Mouse (Mus musculus): ENCODE data around the gene Gm9573. TPM values are rescaled to one million over a fixed set of nuclear protein-coding genes. Genes with fewer than 3 reads are reported as not detected.

Gm9573 gene
- total and polyA plus RNA-seq, 2 experiments from 2014 or later, result not detected

- Histone ChIP-seq H3K27me3 (ENCODE audit: insufficient read depth, low read length) (no peaks in the 10 kb centered on the region), H3K4me2 (ENCODE audit: low read depth, low read length, poor library complexity, severe bottlenecking) (no peak within 1 kb of the TSS), H3K36me3 (ENCODE audit: insufficient read depth, low read length) (no peaks in the 10 kb centered on the region), H3K9me3 (ENCODE audit: low read length) (no peaks in the 10 kb centered on the region), H3K4me3 (ENCODE audit: low read depth, low read length) (no peak within 1 kb of the TSS), H3K4me1 (ENCODE audit: insufficient read depth, low read length) (no peaks in the 10 kb centered on the region), H3K9ac (replicated peaks; ENCODE audit: low read length, poor library complexity, severe bottlenecking) (no peak within 1 kb of the TSS), H3K27ac (ENCODE audit: low read depth, low read length) (no peak within 1 kb of the TSS)
- WGBS, result 73% methylated on average over 13 of the region's 13 CpGs
- no peak for ATAC-seq (ENCODE audit: low FRiP score)
- TF ChIP-seq CTCF (IDR thresholded peaks at IDR 0.05), result no peak
- no peak for DNase-seq (ENCODE audit: low spot score)
Observed at GRCm38 (mm10) chr17:35643609-35644236, 17.3 kb upstream of the Gm9573 start, which contains the start of gene Mucl3. Gene Mucl3 (minus strand): TSS chr17:35643695.

GRCm38 (mm10) chr17:35639352-35639751 lies 12.9 kb upstream of the Gm9573 start:
- H3K9me3 ChIP-seq (ENCODE audit: low read length), result no peaks in the 10 kb centered on the region
- no peak for ATAC-seq (ENCODE audit: low FRiP score)

GRCm38 (mm10) chr17:35638475-35639190 lies 12.2 kb upstream of the Gm9573 start:
- 0 out of 2 replicates have a peak, but pooled peaks cover 4% of the 10 kb centered on the region for H3K27me3 ChIP-seq (ENCODE audit: insufficient read depth, low read length)
- ATAC-seq (ENCODE audit: low FRiP score), result 0 out of 2 replicates have a peak, but pooled peaks have one; percentile 45
- peak overlapping the region; percentile 24; the same call in 1 of the 2 replicates for H3K4me2 ChIP-seq (ENCODE audit: low read depth, low read length, poor library complexity, severe bottlenecking)
- no peak overlapping the region for H3K27ac ChIP-seq (ENCODE audit: low read depth, low read length)
- WGBS, result 32% methylated on average over 14 of the region's 14 CpGs
- no peak overlapping the region for H3K9ac ChIP-seq (replicated peaks; ENCODE audit: low read length, poor library complexity, severe bottlenecking)
- H3K9me3 ChIP-seq (ENCODE audit: low read length), result no peaks in the 10 kb centered on the region
- H3K4me1 ChIP-seq (ENCODE audit: insufficient read depth, low read length), result no peaks in the 10 kb centered on the region
- TF ChIP-seq CTCF (IDR thresholded peaks at IDR 0.05), result no peak
- no peak overlapping the region for H3K4me3 ChIP-seq (ENCODE audit: low read depth, low read length)
- peak; percentile 86 for DNase-seq (ENCODE audit: low spot score)
- H3K36me3 ChIP-seq (ENCODE audit: insufficient read depth, low read length), result no peaks in the 10 kb centered on the region

More at GRCm38 (mm10) chr17:35639352-35639751, 12.9 kb upstream of the Gm9573 start:
- 80% methylated on average over 6 of the region's 6 CpGs for WGBS
- Histone ChIP-seq H3K9ac (replicated peaks; ENCODE audit: low read length, poor library complexity, severe bottlenecking) (no peak overlapping the region), H3K27ac (ENCODE audit: low read depth, low read length) (no peak overlapping the region), H3K27me3 (ENCODE audit: insufficient read depth, low read length) (0 out of 2 replicates have a peak, but pooled peaks cover 4% of the 10 kb centered on the region), H3K36me3 (ENCODE audit: insufficient read depth, low read length) (no peaks in the 10 kb centered on the region), H3K4me3 (ENCODE audit: low read depth, low read length) (no peak overlapping the region), H3K4me1 (ENCODE audit: insufficient read depth, low read length) (no peaks in the 10 kb centered on the region), H3K4me2 (ENCODE audit: low read depth, low read length, poor library complexity, severe bottlenecking) (no peak overlapping the region; the same call in 1 of the 2 replicates)
- DNase-seq (ENCODE audit: low spot score), result no peak
- no peak for TF ChIP-seq CTCF (IDR thresholded peaks at IDR 0.05)

GRCm38 (mm10) chr17:35636363-35636762 lies 9.9 kb upstream of the Gm9573 start:
- WGBS, result 44% methylated on average over 5 of the region's 5 CpGs
- Histone ChIP-seq H3K27me3 (ENCODE audit: insufficient read depth, low read length) (0 out of 2 replicates have a peak, but pooled peaks cover 4% of the 10 kb centered on the region), H3K27ac (ENCODE audit: low read depth, low read length) (no peak overlapping the region), H3K9me3 (ENCODE audit: low read length) (no peaks in the 10 kb centered on the region), H3K9ac (replicated peaks; ENCODE audit: low read length, poor library complexity, severe bottlenecking) (no peak overlapping the region), H3K4me3 (ENCODE audit: low read depth, low read length) (no peak overlapping the region), H3K4me1 (ENCODE audit: insufficient read depth, low read length) (no peaks in the 10 kb centered on the region), H3K36me3 (ENCODE audit: insufficient read depth, low read length) (no peaks in the 10 kb centered on the region), H3K4me2 (ENCODE audit: low read depth, low read length, poor library complexity, severe bottlenecking) (peak overlapping the region; percentile 59; the same call in 1 of the 2 replicates)
- DNase-seq (ENCODE audit: low spot score) (peak; percentile 37), ATAC-seq (ENCODE audit: low FRiP score) (peak; percentile 44; the same call in 1 of the 2 replicates)
- no peak for TF ChIP-seq CTCF (IDR thresholded peaks at IDR 0.05)

- peak; percentile 90 for TF ChIP-seq CTCF (IDR thresholded peaks at IDR 0.05)
- Histone ChIP-seq H3K9me3 (ENCODE audit: low read length) (no peaks in the 10 kb centered on the region), H3K36me3 (ENCODE audit: insufficient read depth, low read length) (no peaks in the 10 kb centered on the region), H3K27ac (ENCODE audit: low read depth, low read length) (peak overlapping the region; percentile 71), H3K4me2 (ENCODE audit: low read depth, low read length, poor library complexity, severe bottlenecking) (peak overlapping the region; percentile 59), H3K27me3 (ENCODE audit: insufficient read depth, low read length) (0 out of 2 replicates have a peak, but pooled peaks cover 4% of the 10 kb centered on the region), H3K9ac (replicated peaks; ENCODE audit: low read length, poor library complexity, severe bottlenecking) (peak overlapping the region; percentile 52), H3K4me1 (ENCODE audit: insufficient read depth, low read length) (no peaks in the 10 kb centered on the region), H3K4me3 (ENCODE audit: low read depth, low read length) (peak overlapping the region; percentile 34)
- peak; percentile 62 for ATAC-seq (ENCODE audit: low FRiP score)
- 2% methylated on average over 15 of the region's 15 CpGs for WGBS
- peak; percentile 91 for DNase-seq (ENCODE audit: low spot score)
Observed at GRCm38 (mm10) chr17:35635699-35636111, 9.3 kb upstream of the Gm9573 start.
